ENCODE assay signal across 12 mouse cellular contexts in genomic region chr6:22984520-22985154, GRCm38 (mm10).
DNase-seq lines count a peak whose midpoint lies in the region; ATAC-seq lines count a peak whose summit lies in the region.
"Had no signal": no experiment of that assay in that cellular context is flagged by ENCODE, and none has a peak within 500 bp of the region (broad histone marks: within the 10 kb centered on the region; RNA-seq: fewer than 3 reads in every experiment).

No protein-coding gene starts in this region.

- no peak for DNase-seq in kidney, adult 11 months
- DNase-seq in embryo, embryonic 9.5 days (ENCODE audit: extremely low spot score): peak; percentile 31
- DNase-seq in yolk sac, embryonic 10.5 days (ENCODE audit: low spot score): no peak
- DNase-seq in spleen, postnatal 14 days (ENCODE audit: low spot score in 2 of 2): no peak
- DNase-seq: cerebellum, adult 18-20 months; kidney, postnatal 14 days; right cerebral cortex, postnatal 25 days; thymus, postnatal 36 days had no signal

- 12% methylated on average over 5 of the region's 5 CpGs for WGBS in kidney, embryonic 14.5 days
- 12% methylated on average over 5 of the region's 5 CpGs for WGBS in hindbrain, embryonic 12.5 days
- 7% methylated on average over 5 of the region's 5 CpGs for WGBS in neural tube, embryonic 12.5 days

- H3K9ac ChIP-seq in kidney, embryonic 14.5 days (ENCODE audit: low read depth, low read length): no peak overlapping the region
- no peak overlapping the region for H3K9ac ChIP-seq in hindbrain, embryonic 12.5 days
- H3K9ac ChIP-seq in neural tube, embryonic 12.5 days: no peak overlapping the region

- H3K9me3 ChIP-seq in kidney, embryonic 14.5 days (ENCODE audit: control insufficient read depth, low read length): no peaks in the 10 kb centered on the region; the same call in 1 of the 2 replicates
- H3K9me3 ChIP-seq in hindbrain, embryonic 12.5 days (replicated peaks): peaks cover 7% of the 10 kb centered on the region; the same call in 1 of the 2 replicates
- H3K9me3 ChIP-seq in neural tube, embryonic 12.5 days: peaks cover 8% of the 10 kb centered on the region

- ATAC-seq in kidney, embryonic 14.5 days (ENCODE audit: low FRiP score, low TSS enrichment): no peak
- peak; percentile 76 for ATAC-seq in hindbrain, embryonic 12.5 days (ENCODE audit: low FRiP score)
- ATAC-seq in neural tube, embryonic 12.5 days (ENCODE audit: low FRiP score, low read depth): peak; percentile 53; the same call in 1 of the 2 replicates
- no peak for ATAC-seq in frontal cortex, adult (ENCODE audit: low TSS enrichment)

- H3K4me2 ChIP-seq in kidney, embryonic 14.5 days (replicated peaks; ENCODE audit: low read depth, low read length): 0 out of 2 replicates have a peak overlapping the region, but pooled peaks have one; percentile 15
- peak overlapping the region; percentile 40 for H3K4me2 ChIP-seq in hindbrain, embryonic 12.5 days (replicated peaks)
- H3K4me2 ChIP-seq in neural tube, embryonic 12.5 days (replicated peaks): peak overlapping the region; percentile 42

- H3K4me1 ChIP-seq in kidney, embryonic 14.5 days (ENCODE audit: control insufficient read depth, insufficient read depth, low read length): no peaks in the 10 kb centered on the region
- 0 out of 2 replicates have a peak, but pooled peaks cover 4% of the 10 kb centered on the region for H3K4me1 ChIP-seq in hindbrain, embryonic 12.5 days
- no peaks in the 10 kb centered on the region for H3K4me1 ChIP-seq in neural tube, embryonic 12.5 days

- no peaks in the 10 kb centered on the region for H3K36me3 ChIP-seq in kidney, embryonic 14.5 days (ENCODE audit: control insufficient read depth, insufficient read depth, low read length)
- H3K36me3 ChIP-seq in hindbrain, embryonic 12.5 days: peaks cover 11% of the 10 kb centered on the region
- peaks cover 9% of the 10 kb centered on the region for H3K36me3 ChIP-seq in neural tube, embryonic 12.5 days

- no peaks in the 10 kb centered on the region for H3K27me3 ChIP-seq in kidney, embryonic 14.5 days (ENCODE audit: control insufficient read depth, insufficient read depth, low read length)
- no peaks in the 10 kb centered on the region for H3K27me3 ChIP-seq in hindbrain, embryonic 12.5 days
- H3K27me3 ChIP-seq in neural tube, embryonic 12.5 days (replicated peaks): no peaks in the 10 kb centered on the region

- no peak overlapping the region for H3K4me3 ChIP-seq in kidney, embryonic 14.5 days (ENCODE audit: low read length)
- H3K4me3 ChIP-seq in hindbrain, embryonic 12.5 days: no peak overlapping the region
- no peak overlapping the region for H3K4me3 ChIP-seq in neural tube, embryonic 12.5 days

- no peak overlapping the region for H3K27ac ChIP-seq in kidney, embryonic 14.5 days (ENCODE audit: low read depth, low read length)
- no peak overlapping the region for H3K27ac ChIP-seq in hindbrain, embryonic 12.5 days
- H3K27ac ChIP-seq in neural tube, embryonic 12.5 days: no peak overlapping the region

Comparison
In these comparisons a context has a peak if more than half of its experiments do, and no peak if none do; other contexts are left out.
1. ATAC-seq: peak in hindbrain, embryonic 12.5 days (single experiment) and neural tube, embryonic 12.5 days (single experiment); none in kidney, embryonic 14.5 days (single experiment) and frontal cortex, adult (single experiment).
2. Peak in every context shown above with its lines, with median percentiles within 50 percentile points of each other: H3K4me2 ChIP-seq.